Mouse (Mus musculus) forebrain, embryonic 14.5 days (tissue): ENCODE results near the gene 2310034G01Rik. TPM values are rescaled to one million over a fixed set of nuclear protein-coding genes. Genes with fewer than 3 reads are reported as not detected.

Experiments used
- ATAC-seq: fragments of 200-750 bp; cut with Nextera tagmentation; 2 replicates; pipeline ENCODE4 v1.8.0; 2017; ENCODE audit warnings: mild to moderate bottlenecking, moderate library complexity
- DNase-seq: peaks from one replicate; pipeline ENCODE4 v3.0.0-alpha.2; 2015; ENCODE audit warnings: low spot score
- H3K27ac ChIP-seq: fragments of 300-500 bp; sonication (generic); 2 replicates; pipeline ENCODE4 v1.5.1; 2014; ENCODE audit warnings: low read depth, mild to moderate bottlenecking, control low read depth, low read length, moderate library complexity
- H3K27me3 ChIP-seq: fragments of 300-500 bp; sonication (generic); replicated peaks from 2 replicates; pipeline ENCODE4 v1.6.1; 2014; ENCODE audit warnings: low read length, control low read depth, mixed read lengths; ENCODE audit not compliant: control insufficient read depth, insufficient read depth
- H3K36me3 ChIP-seq: fragments of 300-500 bp; sonication (generic); 2 replicates; pipeline ENCODE4 v1.6.1; 2014; ENCODE audit warnings: low read length, control low read depth; ENCODE audit not compliant: control insufficient read depth, insufficient read depth
- H3K4me1 ChIP-seq: fragments of 300-500 bp; sonication (generic); 2 replicates; pipeline ENCODE4 v1.6.1; 2014; ENCODE audit warnings: antibody characterized with exemption, low read length, control low read depth; ENCODE audit not compliant: control insufficient read depth, insufficient read depth
- H3K4me2 ChIP-seq: fragments of 300-500 bp; sonication (generic); 2 replicates; pipeline ENCODE4 v1.6.1; 2014; ENCODE audit warnings: mild to moderate bottlenecking, control low read depth, low read length
- H3K4me3 ChIP-seq: fragments of 300-500 bp; sonication (generic); 2 replicates; pipeline ENCODE4 v1.5.1; 2014; ENCODE audit warnings: low read depth, low read length, control low read depth
- H3K9ac ChIP-seq: fragments of 300-500 bp; sonication (generic); 2 replicates; pipeline ENCODE4 v1.6.1; 2014; ENCODE audit warnings: mild to moderate bottlenecking, low read length, control low read depth, moderate library complexity
- H3K9me3 ChIP-seq: fragments of 300-500 bp; sonication (generic); replicated peaks from 2 replicates; pipeline ENCODE4 v1.6.1; 2016; ENCODE audit warnings: low read length, control low read depth, mixed read lengths; ENCODE audit not compliant: control insufficient read depth
- WGBS: fragments of 180-500 bp; shearing (Covaris S2); extraction: QIAGEN DNeasy Blood & Tissue Kit; methylation state at CpG from one replicate; pipeline ENCODE4 v1.1.7; 2014; 5-methylcytosine and 5-hydroxymethylcytosine counted together
- polyA plus RNA-seq: library from polyadenylated mRNA; unstranded; fragments of >200 nt; fragmentation: Nextera tagmentation; extraction: Ambion mirVana; gene quantifications from 2 replicates; pipeline ENCODE4 v1.2.1, GENCODE M21; 2014

Gene 2310034G01Rik
- polyA plus RNA-seq, 1 experiment from 2014 or later: 2.2 TPM

- Histone ChIP-seq H3K4me2 (no peak overlapping the region), H3K9me3 (no peaks in the 10 kb centered on the region), H3K36me3 (peaks cover 14% of the 10 kb centered on the region; the same call in 1 of the 2 replicates), H3K27me3 (peaks cover 60% of the 10 kb centered on the region), H3K9ac (no peak overlapping the region), H3K4me1 (peaks cover 14% of the 10 kb centered on the region), H3K27ac (no peak overlapping the region), H3K4me3 (no peak overlapping the region)
- DNase-seq: no peak
- WGBS: 44% methylated on average over 14 of the region's 14 CpGs
- ATAC-seq: no peak
These were observed 35.0 kb downstream of the 2310034G01Rik start for GRCm38 (mm10) chr19:46314872-46315742.

GRCm38 (mm10) chr19:46314151-46314601 is 35.9 kb downstream of the 2310034G01Rik start:
- Histone ChIP-seq H3K36me3 (peaks cover 14% of the 10 kb centered on the region; the same call in 1 of the 2 replicates), H3K4me2 (no peak overlapping the region), H3K4me1 (peaks cover 13% of the 10 kb centered on the region), H3K9me3 (no peaks in the 10 kb centered on the region), H3K27ac (no peak overlapping the region), H3K9ac (no peak overlapping the region), H3K27me3 (peaks cover 55% of the 10 kb centered on the region), H3K4me3 (no peak overlapping the region)
- DNase-seq (no peak), ATAC-seq (no peak)
- WGBS: 12% methylated on average over 18 of the region's 18 CpGs

- Histone ChIP-seq H3K9me3 (no peaks in the 10 kb centered on the region), H3K27me3 (peaks cover 50% of the 10 kb centered on the region), H3K36me3 (peaks cover 14% of the 10 kb centered on the region; the same call in 1 of the 2 replicates), H3K27ac (no peak overlapping the region), H3K4me2 (no peak overlapping the region), H3K9ac (no peak overlapping the region), H3K4me1 (peaks cover 7% of the 10 kb centered on the region), H3K4me3 (no peak overlapping the region)
- no peak for DNase-seq
- WGBS: 66% methylated on average over 6 of the region's 6 CpGs
- no peak for ATAC-seq
These were observed 36.5 kb downstream of the 2310034G01Rik start for GRCm38 (mm10) chr19:46313591-46313990.

DNA sequence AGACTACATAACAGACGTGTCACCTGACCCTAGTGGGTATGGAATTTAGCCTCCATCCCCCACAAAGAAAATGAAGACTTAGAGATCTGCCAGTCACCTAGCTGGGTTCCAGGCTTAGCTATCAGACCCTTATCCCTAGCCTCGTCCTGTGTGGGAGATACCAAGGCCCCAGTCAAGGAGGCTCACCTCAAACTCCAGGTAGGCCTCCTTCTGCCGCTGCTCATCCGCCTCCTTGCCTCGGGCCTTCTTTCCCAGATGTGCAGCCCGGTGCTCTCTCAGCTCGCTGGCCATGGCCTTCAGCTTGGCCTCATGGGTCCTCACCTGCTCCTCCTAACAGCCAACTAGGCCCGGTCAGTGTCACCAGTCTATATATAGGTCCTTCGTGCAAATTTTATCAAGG is 37.0 kb downstream of the 2310034G01Rik start:
- H3K4me2 ChIP-seq: no peak overlapping the region
- DNase-seq (no peak), ATAC-seq (no peak)
- 89% methylated on average over 9 of the region's 9 CpGs for WGBS
- no peak overlapping the region for H3K27ac ChIP-seq
- H3K9me3 ChIP-seq: no peaks in the 10 kb centered on the region
- peaks cover 14% of the 10 kb centered on the region; the same call in 1 of the 2 replicates for H3K36me3 ChIP-seq
- H3K4me1 ChIP-seq: peaks cover 5% of the 10 kb centered on the region; the same call in 1 of the 2 replicates
- no peak overlapping the region for H3K9ac ChIP-seq
- peaks cover 49% of the 10 kb centered on the region for H3K27me3 ChIP-seq
- H3K4me3 ChIP-seq: no peak overlapping the region

GRCm38 (mm10) chr19:46312566-46312965 is 37.5 kb downstream of the 2310034G01Rik start:
- peaks cover 44% of the 10 kb centered on the region for H3K27me3 ChIP-seq
- no peak overlapping the region for H3K4me3 ChIP-seq
- no peak for DNase-seq
- H3K36me3 ChIP-seq: peaks cover 14% of the 10 kb centered on the region; the same call in 1 of the 2 replicates
- H3K27ac ChIP-seq: no peak overlapping the region
- H3K9me3 ChIP-seq: no peaks in the 10 kb centered on the region
- no peak overlapping the region for H3K9ac ChIP-seq
- 0 out of 2 replicates have a peak, but pooled peaks cover 3% of the 10 kb centered on the region for H3K4me1 ChIP-seq
- no peak for ATAC-seq
- H3K4me2 ChIP-seq: no peak overlapping the region
- WGBS: 88% methylated on average over 21 of the region's 21 CpGs

GRCm38 (mm10) chr19:46311341-46311740 is 38.8 kb downstream of the 2310034G01Rik start:
- no peak overlapping the region for H3K4me2 ChIP-seq
- ATAC-seq (no peak), DNase-seq (no peak)
- WGBS: 91% methylated on average over 9 of the region's 9 CpGs
- no peaks in the 10 kb centered on the region for H3K9me3 ChIP-seq
- H3K9ac ChIP-seq: no peak overlapping the region
- H3K4me1 ChIP-seq: no peaks in the 10 kb centered on the region
- no peak overlapping the region for H3K27ac ChIP-seq
- H3K36me3 ChIP-seq: peaks cover 14% of the 10 kb centered on the region; the same call in 1 of the 2 replicates
- peaks cover 32% of the 10 kb centered on the region for H3K27me3 ChIP-seq
- no peak overlapping the region for H3K4me3 ChIP-seq

DNA sequence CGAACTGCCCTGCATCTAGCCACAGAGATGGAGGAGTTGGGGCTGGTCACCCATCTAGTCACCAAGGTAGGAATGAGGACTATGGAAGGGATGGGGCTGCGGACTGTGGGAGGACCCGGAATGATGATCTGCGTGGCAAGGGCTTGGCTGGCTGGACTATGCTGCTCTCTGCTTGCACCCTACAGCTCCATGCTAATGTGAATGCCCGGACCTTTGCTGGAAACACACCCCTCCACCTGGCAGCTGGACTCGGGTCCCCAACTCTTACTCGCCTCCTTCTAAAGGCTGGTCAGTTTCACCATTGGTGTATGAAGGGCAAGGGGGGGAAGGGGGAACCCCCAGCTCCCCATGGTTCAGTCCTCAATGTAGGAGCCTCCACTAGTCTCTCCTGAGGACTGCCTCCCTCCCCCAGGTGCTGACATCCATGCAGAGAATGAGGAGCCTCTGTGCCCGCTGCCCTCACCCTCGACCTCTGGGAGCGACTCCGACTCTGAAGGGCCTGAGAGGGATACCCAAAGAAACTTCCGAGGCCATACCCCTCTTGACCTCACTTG is 39.7 kb downstream of the 2310034G01Rik start:
- H3K27me3 ChIP-seq: peaks cover 22% of the 10 kb centered on the region
- 88% methylated on average over 12 of the region's 12 CpGs for WGBS
- no peak overlapping the region for H3K27ac ChIP-seq
- H3K4me1 ChIP-seq: no peaks in the 10 kb centered on the region
- no peak for DNase-seq
- no peaks in the 10 kb centered on the region for H3K9me3 ChIP-seq
- H3K36me3 ChIP-seq: peaks cover 14% of the 10 kb centered on the region; the same call in 1 of the 2 replicates
- H3K9ac ChIP-seq: no peak overlapping the region
- H3K4me2 ChIP-seq: no peak overlapping the region
- ATAC-seq: no peak
- H3K4me3 ChIP-seq: no peak overlapping the region

- peaks cover 19% of the 10 kb centered on the region for H3K27me3 ChIP-seq
- ATAC-seq (no peak), DNase-seq (no peak)
- no peak overlapping the region for H3K27ac ChIP-seq
- H3K4me1 ChIP-seq: peaks cover 3% of the 10 kb centered on the region
- no peaks in the 10 kb centered on the region for H3K9me3 ChIP-seq
- 82% methylated on average over 21 of the region's 21 CpGs for WGBS
- no peak overlapping the region for H3K4me3 ChIP-seq
- H3K9ac ChIP-seq: no peak overlapping the region
- no peak overlapping the region; the same call in 1 of the 2 replicates for H3K4me2 ChIP-seq
- peaks cover 14% of the 10 kb centered on the region; the same call in 1 of the 2 replicates for H3K36me3 ChIP-seq
These were observed 40.3 kb downstream of the 2310034G01Rik start for GRCm38 (mm10) chr19:46309651-46310305.
